Mouse (Mus musculus) heart, postnatal 4 days (tissue): Measurements from ENCODE around the gene Megf11. TPM values are rescaled to one million over a fixed set of nuclear protein-coding genes. Genes with fewer than 3 reads are reported as not detected.
A peak's percentile ranks its signal among the peaks of the same experiment; 100 is the strongest.
"Not testable (repeated sequence)": the region's sequence is repeated elsewhere in the genome, so short reads cannot be mapped to it uniquely, and the experiment has no call there.

Source experiments
- DNase-seq: peaks from one replicate; pipeline ENCODE4 v3.0.0; 2021
- total RNA-seq, 2 experiments: library from RNA; stranded (reverse); gene quantifications; 2 replicates each; pipeline ENCODE4 v1.2.3; 2021

The Megf11 gene
- total RNA-seq, 2 experiments from 2014 or later: 1.0 to 1.7 TPM

- peak; percentile 38 for DNase-seq
Measured at GRCm38 (mm10) chr9:64702937-64703336, 317.5 kb downstream of the Megf11 start.

- no peak for DNase-seq
Measured at GRCm38 (mm10) chr9:64703420-64703965, 318.1 kb downstream of the Megf11 start.

- no peak for DNase-seq
Measured at GRCm38 (mm10) chr9:64704073-64704840, 318.8 kb downstream of the Megf11 start.

GRCm38 (mm10) chr9:64710291-64710690, 324.9 kb downstream of the Megf11 start:
- DNase-seq: not testable (repeated sequence)

- DNase-seq: no peak
Measured at GRCm38 (mm10) chr9:64719526-64720163, 334.2 kb downstream of the Megf11 start.

- DNase-seq: no peak
Measured at GRCm38 (mm10) chr9:64726454-64726853, 341.0 kb downstream of the Megf11 start.

GRCm38 (mm10) chr9:64731029-64731560, 345.7 kb downstream of the Megf11 start:
- DNase-seq: no peak

GRCm38 (mm10) chr9:64734166-64734565, 348.7 kb downstream of the Megf11 start:
- DNase-seq: no peak

GRCm38 (mm10) chr9:64734992-64735391, 349.6 kb downstream of the Megf11 start:
- not testable (repeated sequence) for DNase-seq

GRCm38 (mm10) chr9:64736076-64736638, 350.7 kb downstream of the Megf11 start:
- no peak for DNase-seq

GRCm38 (mm10) chr9:64736639-64737405, 351.4 kb downstream of the Megf11 start:
- peak; percentile 71 for DNase-seq

- DNase-seq: peak; percentile 97
Measured at GRCm38 (mm10) chr9:64737406-64738201, 352.2 kb downstream of the Megf11 start, which contains the start of gene Rab11a. Gene Rab11a (minus strand): TSS chr9:64737758.

- no peak for DNase-seq
Measured at GRCm38 (mm10) chr9:64739001-64739400, 353.6 kb downstream of the Megf11 start.

- DNase-seq: no peak
Measured at GRCm38 (mm10) chr9:64742453-64742852, 357.0 kb downstream of the Megf11 start.

GRCm38 (mm10) chr9:64747735-64748134, 362.3 kb downstream of the Megf11 start:
- DNase-seq: no peak

GRCm38 (mm10) chr9:64749314-64749713, 363.9 kb downstream of the Megf11 start:
- no peak for DNase-seq

- DNase-seq: no peak
Measured at GRCm38 (mm10) chr9:64752575-64752974, 367.1 kb downstream of the Megf11 start.

GRCm38 (mm10) chr9:64758052-64758451, 372.6 kb downstream of the Megf11 start:
- DNase-seq: no peak
